Mouse (Mus musculus) limb, embryonic 12.5 days (tissue): ENCODE measurements around the gene Sh3rf3. TPM values are rescaled to one million over a fixed set of nuclear protein-coding genes. Genes with fewer than 3 reads are reported as not detected.

Source experiments
- microRNA-seq: library from miRNA; unstranded; fragments of <30 nt; microRNA quantifications from one replicate; pipeline ENCODE4, GENCODE M21; 2017
- polyA plus RNA-seq: library from polyadenylated mRNA; unstranded; fragments of >200 nt; fragmentation: Nextera tagmentation; extraction: Ambion mirVana; gene quantifications from 2 replicates; pipeline ENCODE4 v1.2.1, GENCODE M21; 2016

Sh3rf3 gene
- polyA plus RNA-seq, 1 experiment from 2014 or later = 0.92 TPM

Small RNAs within 50 kb of the gene (microRNA-seq; reads per million reads assigned to microRNA genes)
- gene Gm27672 = not detected

Other genes starting within 250 kb of the Sh3rf3 start
- gene Edar, start 137.7 kb upstream of the Sh3rf3 start, polyA plus RNA-seq = 1.6 and 2.5 TPM in 2 replicates
- not detected in 2 replicates for gene Gm17542, start 95.1 kb upstream of the Sh3rf3 start, polyA plus RNA-seq